Mouse (Mus musculus): ENCODE data around the gene Wipi1. TPM values are rescaled to one million over a fixed set of nuclear protein-coding genes. Genes with fewer than 3 reads are reported as not detected.

Wipi1 gene
- polyA plus RNA-seq, 1 experiment from 2014 or later = 10.7 TPM

Other genes with a start within 250 kb of the Wipi1 start
- gene Gna13, start 249.1 kb downstream of the Wipi1 start, polyA plus RNA-seq (2018) = 52.2 to 84.3 TPM (median 79.7 TPM) in 3 replicates
- 0.28 to 1.1 TPM (median 0.40 TPM) in 3 replicates for gene 9930022D16Rik, start 198.1 kb downstream of the Wipi1 start, polyA plus RNA-seq (2018)
- gene Amz2, start 186.0 kb downstream of the Wipi1 start, polyA plus RNA-seq (2018) = 22.7 to 28.5 TPM (median 22.9 TPM) in 3 replicates
- 2.1 to 3.4 TPM (median 2.5 TPM) in 3 replicates for gene Arsg, start 138.6 kb downstream of the Wipi1 start, polyA plus RNA-seq (2018)
- 42.9 to 88.7 TPM (median 63.5 TPM) in 3 replicates for gene Slc16a6, start 138.4 kb downstream of the Wipi1 start, polyA plus RNA-seq (2018)
- gene Prkar1a, start 37.4 kb upstream of the Wipi1 start, polyA plus RNA-seq (2018) = 144 to 219 TPM (median 175 TPM) in 3 replicates
- 0.09 TPM in 1 of 3 replicates, not detected in the others for gene Fam20a, start 110.3 kb upstream of the Wipi1 start, polyA plus RNA-seq (2018)
- not detected in 3 replicates for gene 1700012B07Rik, start 216.1 kb upstream of the Wipi1 start, polyA plus RNA-seq (2018)